Mouse (Mus musculus) left cerebral cortex, adult 9 months (tissue): Measurements from ENCODE around the gene Gm6763.
"Not testable (repeated sequence)": the region's sequence is repeated elsewhere in the genome, so short reads cannot be mapped to it uniquely, and the experiment has no call there.

Experiments used
- DNase-seq, 2 experiments: peaks; one replicate each; pipeline ENCODE4 v3.0.0; 2022; ENCODE audit warnings: low spot score in 2 of 2

The Gm6763 gene

GRCm38 (mm10) chr10:104151197-104151596, at the start of gene Gm6763:
Gene Gm6763, plus strand, starts transcription at chr10:104151497.
- DNase-seq = not testable (repeated sequence)

GRCm38 (mm10) chr10:104110044-104110443, 41.3 kb upstream of the Gm6763 start:
- no peak for DNase-seq

GRCm38 (mm10) chr10:104118312-104118711, 33.0 kb upstream of the Gm6763 start:
- no peak for DNase-seq

GRCm38 (mm10) chr10:104142687-104143086, 8.6 kb upstream of the Gm6763 start, which contains the start of gene Gm21293:
Gene Gm21293, plus strand, starts transcription at chr10:104142987.
- not testable (repeated sequence) for DNase-seq

- not testable (repeated sequence) for DNase-seq
Measured at GRCm38 (mm10) chr10:104159706-104160105, 8.4 kb downstream of the Gm6763 start, which contains the start of gene Gm8764. Gene Gm8764, plus strand, starts transcription at chr10:104160006.

GRCm38 (mm10) chr10:104168215-104168614, 16.9 kb downstream of the Gm6763 start, which contains the start of gene Gm21304:
Gene Gm21304, plus strand, starts transcription at chr10:104168515.
- not testable (repeated sequence) for DNase-seq

GRCm38 (mm10) chr10:104176724-104177123, 25.4 kb downstream of the Gm6763 start, which contains the start of gene Gm21312:
Gene Gm21312, plus strand, starts transcription at chr10:104177024.
- not testable (repeated sequence) for DNase-seq

GRCm38 (mm10) chr10:104185233-104185632, 33.9 kb downstream of the Gm6763 start, which contains the start of gene Gm20765:
Gene Gm20765, plus strand, starts transcription at chr10:104185533.
- not testable (repeated sequence) for DNase-seq

GRCm38 (mm10) chr10:104193742-104194141, 42.4 kb downstream of the Gm6763 start, which contains the start of gene Gm4340:
Gene Gm4340, plus strand, starts transcription at chr10:104194042.
- not testable (repeated sequence) for DNase-seq
